Mouse (Mus musculus) layer of hippocampus, adult 9-11 months (tissue): Measurements from ENCODE around the gene Plekhh2.

Source experiments
- DNase-seq: peaks from one replicate; pipeline ENCODE4 v3.0.0; 2022

Gene Plekhh2

DNA sequence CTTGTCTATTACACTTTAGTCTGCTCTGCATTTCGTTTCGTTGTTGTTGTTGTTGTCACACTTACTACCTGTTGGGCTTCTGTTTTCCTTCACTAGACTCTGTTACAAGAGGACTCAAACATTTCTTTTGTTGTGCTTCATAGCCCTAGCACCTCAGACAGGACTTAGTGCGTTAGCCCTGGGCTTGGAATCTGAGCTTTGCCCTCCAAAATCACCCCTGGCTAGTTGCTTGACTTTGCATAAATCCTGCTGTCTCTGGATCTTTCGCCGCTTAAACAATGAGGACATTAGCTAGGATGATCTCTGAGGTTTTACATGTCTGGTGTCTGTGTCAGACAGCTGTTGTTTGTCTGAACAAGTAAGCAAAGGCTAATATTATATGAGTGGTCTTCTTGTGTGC is 62.2 kb downstream of the Plekhh2 start:
- no peak for DNase-seq

DNA sequence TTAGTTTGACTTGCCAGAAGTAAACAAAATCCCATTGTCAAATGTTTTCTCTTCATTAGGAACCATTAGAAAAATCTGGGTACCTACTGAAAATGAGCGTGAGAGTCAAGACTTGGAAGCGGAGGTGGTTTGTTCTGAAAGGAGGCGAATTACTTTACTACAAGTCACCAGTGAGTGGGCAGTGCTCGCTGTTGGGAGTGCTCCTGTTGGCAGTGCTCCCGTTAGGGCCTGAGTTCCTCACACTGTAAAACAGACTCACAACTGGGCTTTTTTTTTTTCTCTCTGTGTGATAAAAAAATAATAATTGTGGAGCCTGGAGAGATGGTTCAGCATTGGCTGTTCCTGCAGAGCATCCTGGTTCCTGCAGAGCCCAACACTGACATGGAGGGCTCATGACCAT is 63.4 kb downstream of the Plekhh2 start:
- DNase-seq, result no peak

DNA sequence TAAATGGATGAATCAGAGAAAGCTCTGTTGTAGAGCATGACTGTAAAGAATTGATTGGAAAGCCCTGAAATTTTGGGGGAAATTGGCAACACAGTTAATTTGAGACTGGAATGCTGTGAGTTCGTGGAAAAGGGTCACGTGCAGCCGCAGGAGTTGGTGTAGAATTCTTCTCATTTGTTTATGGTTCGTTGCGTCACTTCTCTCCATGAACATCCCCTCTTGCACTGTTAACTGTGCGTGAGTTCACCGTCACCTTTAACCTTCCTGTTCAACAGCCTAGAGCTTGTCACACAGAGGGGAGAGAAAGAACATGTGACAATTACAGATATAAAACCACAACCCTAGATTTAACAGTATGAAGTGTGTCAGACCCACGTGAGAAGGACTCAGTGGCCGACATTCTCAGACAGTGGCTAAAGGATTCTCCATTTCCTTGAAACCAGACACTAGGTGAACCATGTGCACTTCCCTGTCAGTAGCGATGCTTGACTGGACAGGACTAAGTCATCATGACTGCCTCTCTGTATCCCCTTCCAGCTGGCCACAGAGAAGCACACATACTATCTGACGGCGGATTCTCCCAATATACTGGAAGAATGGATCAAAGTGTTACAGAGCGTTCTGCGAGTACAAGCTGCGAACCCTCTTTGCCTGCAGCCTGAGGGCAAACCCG is 65.1 kb downstream of the Plekhh2 start:
- no peak for DNase-seq

DNA sequence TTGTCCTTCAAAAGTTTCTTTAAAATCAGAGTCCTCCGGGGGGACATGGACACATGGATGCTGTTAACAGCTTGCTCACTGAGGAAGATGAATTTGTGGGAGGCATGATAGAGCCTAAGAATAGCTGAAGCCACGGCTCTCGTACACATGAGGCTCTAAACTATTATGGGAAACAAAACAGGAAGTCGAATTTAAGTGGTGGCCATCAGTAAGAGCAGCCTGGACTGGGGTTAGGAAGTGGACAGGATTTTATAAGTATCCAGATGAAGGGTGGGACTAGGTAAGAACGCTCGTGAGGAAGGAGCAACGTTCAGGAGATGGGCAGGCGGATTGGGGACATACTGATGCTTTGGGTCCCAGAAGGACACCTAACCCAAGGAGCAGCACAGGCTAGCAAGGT is 67.6 kb downstream of the Plekhh2 start:
- no peak for DNase-seq

DNA sequence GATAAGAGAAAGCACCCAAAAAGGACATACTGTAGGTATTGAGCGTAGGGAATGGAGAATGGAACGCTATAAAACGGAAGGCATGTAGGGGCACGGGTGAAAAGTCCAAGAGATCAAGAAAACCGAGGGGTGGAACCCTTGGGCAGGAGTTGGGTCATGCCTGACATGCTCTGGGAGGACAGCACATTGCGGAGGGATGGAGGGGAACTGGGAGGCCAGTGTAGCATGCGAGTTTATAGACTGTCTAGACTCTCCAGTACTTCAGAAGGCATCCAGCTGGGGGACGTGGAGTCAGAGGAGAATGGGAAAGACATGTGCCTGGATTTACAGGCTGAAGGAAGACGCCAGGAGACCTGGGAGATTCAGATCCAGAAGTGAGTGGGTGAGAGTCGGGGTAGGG is 68.1 kb downstream of the Plekhh2 start:
- no peak for DNase-seq

DNA sequence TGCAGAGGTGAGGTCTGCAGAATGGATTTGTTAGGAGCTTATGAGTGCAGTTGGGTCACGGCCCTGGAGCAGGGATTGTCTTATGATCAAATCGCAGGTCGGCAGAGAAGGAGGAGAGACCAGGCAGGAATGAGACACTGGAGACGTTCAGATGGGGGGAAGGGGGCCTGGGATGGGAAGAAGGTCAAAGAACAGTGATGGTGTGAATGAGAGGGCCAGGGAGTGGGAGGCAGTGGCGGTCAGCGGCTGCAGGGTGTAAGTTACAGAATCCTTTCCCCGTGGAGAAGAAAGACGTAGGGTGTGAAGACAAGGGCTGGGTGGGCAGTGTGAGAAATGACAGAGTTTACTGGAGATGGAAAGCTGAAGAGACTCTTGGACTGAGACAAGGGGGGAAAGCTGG is 69.1 kb downstream of the Plekhh2 start:
- DNase-seq, result no peak

DNA sequence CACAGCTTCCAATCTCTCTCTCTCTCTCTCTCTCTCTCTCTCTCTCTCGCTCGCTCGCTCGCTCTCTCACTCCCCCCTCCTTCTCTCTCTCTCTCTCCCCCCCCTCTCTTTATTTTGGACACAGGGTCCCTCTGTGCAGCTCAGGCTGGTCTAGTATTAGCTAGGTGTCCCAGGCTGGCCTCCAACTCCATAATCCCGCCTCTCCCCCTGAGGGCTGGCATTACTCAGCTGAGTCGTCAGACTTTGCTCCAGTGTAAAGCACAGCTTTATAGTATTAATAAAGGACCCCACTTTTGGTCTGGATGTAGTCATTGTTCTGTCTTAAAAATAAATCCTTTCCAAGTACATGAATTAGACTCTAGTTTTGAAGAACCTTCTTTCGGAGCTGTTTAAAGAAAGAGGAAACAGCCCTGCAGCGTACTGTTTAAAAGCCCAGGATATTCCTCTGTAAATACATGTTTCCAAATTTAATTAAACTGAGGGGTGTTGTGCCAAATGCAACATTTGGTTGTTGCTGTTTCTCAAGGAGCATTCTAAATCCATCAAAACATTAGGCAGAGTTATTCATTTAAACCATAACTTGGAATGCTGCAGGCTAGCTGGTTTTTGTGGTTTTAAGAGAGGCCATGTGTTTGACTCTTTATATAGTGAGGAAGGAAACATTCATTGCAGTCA is 70.2 kb downstream of the Plekhh2 start:
- no peak for DNase-seq

DNA sequence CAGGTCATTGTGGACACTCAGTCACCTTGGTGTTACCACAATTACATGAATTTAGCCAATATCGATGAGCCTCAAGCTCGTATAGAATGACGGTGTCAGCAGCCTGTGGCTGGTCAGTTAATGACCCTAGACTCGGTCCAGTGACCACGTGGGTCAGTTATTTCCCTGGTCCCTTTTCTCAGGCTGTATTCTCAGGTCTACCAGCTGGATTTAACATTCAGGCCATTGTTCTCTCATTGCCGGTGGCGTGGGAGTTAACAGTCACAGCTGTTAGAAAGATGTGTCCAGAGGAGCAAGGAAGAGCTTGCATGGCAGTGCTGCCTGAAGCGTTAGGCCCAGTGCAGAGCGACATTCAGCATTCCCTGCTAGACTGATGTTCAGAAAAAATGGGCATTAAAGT is 72.4 kb downstream of the Plekhh2 start:
- DNase-seq, result no peak

DNA sequence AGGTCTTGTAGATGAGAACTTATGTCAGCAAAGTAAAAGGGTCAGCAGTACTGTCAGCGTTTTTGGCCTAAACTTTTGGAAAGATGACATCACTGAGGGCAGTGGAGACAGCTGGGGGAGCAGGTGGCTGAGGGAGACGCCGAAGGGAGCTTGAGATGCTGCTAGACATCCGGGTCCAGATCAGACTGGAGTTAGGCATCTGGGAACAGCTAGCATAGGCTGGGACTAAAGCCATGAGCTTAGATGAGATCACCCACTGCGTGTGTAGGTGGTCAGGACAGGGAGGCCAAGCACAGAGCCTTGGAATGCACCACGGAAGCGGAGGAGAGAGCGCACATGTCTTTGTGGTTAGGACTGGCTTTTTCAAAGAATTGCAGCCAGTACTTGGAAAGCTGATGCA is 73.4 kb downstream of the Plekhh2 start:
- DNase-seq, result peak; percentile 74

DNA sequence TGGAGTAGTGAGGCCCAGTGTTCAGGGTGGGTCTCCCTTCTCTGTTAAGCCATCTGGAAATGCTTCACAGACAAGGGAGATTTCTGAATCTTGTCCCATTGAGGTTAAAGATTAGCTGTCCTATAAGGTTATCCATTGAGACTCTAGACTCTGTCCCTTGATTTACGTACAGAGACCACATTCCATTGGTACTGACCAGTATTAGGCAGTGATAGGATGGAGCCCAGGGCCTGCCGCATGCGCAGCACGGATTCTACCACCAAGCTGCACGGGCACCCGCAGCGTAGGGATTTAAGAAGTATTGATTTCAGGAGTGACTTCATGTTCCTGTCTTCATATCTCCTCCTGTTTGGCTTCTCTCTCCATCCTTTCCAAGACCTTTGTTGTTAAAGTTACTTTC is 78.4 kb downstream of the Plekhh2 start:
- no peak for DNase-seq

DNA sequence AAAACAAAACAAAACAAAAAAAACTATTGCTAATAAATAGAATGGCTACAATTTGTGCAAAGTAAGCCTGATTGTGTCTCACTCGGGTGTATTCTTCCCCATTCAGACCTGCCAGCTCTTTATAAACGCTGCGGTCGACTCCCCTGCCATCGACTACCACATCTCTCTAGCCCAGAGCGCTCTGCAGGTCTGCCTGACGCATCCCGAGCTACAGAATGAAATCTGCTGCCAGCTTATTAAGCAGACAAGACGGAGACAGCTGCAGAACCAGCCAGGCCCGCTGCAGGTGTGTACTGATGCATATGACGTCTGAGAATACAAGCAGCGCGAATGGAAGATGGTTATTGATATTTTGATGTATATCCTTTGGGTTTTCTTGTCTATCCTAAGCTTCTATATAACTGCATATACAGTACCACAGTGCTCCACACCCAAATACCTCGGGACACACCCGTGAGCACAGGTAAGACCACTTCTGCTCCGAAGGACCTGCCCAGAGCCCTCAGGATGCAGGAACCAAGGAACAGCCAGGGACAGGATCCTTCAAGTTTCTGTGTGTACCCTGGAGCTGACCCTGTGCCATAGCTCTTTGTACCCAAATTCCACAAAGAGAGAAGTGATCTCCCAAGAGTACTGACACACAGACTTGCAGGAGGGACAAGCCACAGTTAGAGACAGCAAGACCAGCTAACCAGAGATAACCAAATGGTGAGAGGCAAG is 79.9 kb downstream of the Plekhh2 start:
- DNase-seq, result no peak

DNA sequence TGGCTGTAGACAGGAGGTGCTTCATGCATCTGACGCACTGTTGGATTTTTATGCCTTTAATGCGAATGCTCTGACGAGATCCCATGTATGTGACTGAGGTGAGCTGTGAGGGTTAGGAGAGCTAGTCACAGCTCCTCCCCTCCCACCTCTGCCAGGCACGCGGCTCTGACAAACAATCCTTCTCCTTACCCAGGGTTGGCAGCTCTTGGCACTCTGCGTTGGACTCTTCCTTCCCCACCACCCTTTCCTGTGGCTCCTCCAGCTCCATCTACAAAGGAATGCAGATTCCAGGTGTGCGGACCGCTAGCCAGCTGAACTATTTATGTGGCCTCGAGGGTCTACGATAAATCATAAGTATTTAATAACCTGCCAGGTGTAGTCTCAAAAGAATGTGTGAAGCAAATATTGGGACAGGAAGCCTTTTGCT is 84.3 kb downstream of the Plekhh2 start:
- no peak for DNase-seq

DNA sequence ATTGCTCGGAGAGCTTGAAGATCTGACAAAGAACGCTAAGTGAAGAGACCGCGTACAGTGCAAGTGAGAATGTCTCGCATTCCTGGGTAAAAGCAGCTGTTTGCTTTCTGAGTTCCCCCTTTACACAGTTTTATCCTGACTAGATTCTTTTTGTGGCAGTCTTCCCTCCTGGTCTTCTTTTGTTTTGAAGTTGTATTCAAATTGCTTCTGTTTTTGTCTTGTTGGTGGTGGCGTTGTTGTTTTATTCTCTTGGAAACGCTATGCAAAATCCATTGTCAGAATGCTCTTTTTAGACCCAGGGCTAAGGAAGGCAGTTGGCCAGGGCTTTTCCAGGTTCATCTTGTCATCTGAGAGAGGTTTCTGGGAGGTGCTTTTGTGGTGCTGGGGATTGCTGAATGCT is 84.8 kb downstream of the Plekhh2 start:
- DNase-seq, result no peak

DNA sequence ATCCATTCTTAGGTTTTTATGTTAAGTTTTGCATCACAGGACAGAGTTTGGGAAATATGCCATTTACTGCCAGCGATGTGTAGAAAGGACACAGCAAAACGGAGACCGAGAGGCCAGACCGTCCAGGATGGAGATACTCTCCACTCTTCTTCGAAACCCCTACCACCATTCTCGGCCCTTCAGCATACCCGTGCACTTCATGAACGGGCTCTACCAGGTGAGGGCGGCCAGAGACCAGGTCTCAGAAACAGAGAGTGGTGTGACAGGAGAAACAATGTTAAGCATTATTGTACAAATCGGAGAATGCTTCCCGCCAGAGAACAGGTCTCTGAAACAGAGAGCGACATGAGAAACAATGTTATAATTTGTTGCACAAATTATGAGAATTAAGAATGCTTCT is 86.2 kb downstream of the Plekhh2 start:
- DNase-seq, result no peak

DNA sequence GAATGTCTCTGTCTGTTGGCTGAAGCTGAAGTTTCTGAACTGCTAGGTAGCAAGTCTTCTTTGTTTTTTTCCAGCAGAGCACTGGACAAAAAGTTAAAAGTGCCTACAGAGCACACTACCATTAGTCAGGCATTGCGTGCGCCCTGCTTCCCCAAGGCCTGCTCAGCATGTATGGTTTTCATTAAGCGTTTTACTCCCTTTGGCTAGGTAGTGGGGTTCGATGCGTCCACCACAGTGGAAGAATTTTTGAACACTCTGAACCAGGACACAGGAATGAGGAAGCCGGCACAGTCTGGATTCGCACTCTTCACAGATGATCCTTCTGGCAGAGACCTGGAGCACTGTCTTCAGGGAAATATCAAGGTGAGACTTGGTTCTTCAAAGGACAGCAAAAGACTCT is 87.2 kb downstream of the Plekhh2 start:
- no peak for DNase-seq

DNA sequence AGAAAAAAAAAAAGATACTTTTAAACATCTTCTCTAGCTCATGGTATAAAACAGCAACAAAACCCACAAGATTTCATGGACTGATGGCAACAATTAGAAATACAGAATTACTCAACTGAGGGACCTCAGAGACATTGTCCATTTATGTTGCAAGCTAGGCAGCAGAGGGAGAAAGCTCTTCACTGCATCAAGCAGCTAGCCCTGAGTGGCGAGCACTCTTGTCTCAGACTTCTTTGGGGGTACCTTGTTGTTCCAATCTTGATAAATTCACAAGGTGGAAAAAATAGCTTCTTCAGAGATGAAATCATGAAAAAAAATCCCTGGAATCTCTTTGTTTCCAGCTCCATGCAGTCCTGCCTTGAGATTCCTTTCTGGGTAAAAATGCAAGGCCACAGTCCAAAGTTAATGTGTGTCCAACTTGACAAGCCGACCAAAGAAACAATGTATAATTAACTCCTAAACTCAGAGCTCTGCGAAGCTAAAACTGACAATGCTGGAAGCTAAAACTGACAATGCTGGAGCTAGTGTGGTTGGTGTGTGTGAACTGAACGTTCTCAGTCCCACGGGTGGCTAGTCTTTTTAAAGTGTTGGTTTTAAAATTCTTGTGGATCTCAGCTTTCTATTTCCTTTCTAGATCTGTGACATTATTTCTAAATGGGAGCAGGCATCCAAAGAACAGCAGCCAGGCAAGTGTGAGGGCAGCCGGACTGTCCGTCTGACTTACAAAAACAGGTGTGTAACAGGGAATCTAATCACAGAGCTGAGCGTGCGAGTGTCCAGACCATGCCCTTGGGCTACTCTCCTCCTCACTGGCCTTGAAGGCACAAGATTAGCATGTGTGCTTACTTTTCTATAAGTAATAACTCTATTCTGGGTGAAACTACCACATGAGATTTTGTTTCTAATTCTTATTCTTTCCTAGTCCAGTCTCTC is 88.6 kb downstream of the Plekhh2 start:
- DNase-seq, result no peak

DNA sequence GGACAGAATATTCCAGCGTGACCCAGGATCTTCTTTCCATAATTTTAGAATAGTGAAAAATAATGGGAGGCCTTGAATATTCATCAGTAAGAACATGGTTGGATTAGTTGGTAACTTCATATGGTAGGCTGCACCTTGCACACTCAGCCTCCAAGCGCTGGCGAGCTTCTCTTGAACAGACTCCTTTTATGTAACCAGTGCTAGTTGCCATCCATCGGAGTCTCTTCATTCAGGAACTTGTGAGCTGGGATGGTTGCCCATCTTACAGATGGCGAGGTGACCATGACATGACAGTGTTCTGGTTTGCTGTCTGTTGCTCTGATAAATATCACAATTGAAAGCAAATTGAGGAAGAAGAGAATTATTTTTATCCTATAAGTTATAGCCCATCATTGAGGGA is 90.1 kb downstream of the Plekhh2 start:
- peak; percentile 49 for DNase-seq

DNA sequence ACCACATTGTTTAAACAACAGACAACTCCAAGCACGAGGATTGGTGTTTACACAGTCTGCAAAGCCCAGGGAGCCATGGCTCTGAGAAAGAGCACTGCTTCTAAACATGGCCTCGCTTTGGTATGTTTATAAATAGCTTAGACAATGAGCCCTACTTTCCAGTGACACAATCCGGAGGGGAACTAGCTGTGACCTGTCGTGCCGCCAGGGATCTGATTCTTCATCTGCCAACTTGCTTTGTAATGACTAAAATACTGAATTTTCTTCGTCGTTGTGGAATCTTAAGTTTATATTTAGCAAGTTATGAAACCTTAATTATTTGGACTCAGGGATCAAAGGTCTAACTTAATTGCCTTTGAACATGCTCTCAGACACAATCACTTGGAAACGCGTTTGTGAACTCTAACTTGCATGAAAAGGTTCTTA is 91.5 kb downstream of the Plekhh2 start:
- DNase-seq, result no peak

DNA sequence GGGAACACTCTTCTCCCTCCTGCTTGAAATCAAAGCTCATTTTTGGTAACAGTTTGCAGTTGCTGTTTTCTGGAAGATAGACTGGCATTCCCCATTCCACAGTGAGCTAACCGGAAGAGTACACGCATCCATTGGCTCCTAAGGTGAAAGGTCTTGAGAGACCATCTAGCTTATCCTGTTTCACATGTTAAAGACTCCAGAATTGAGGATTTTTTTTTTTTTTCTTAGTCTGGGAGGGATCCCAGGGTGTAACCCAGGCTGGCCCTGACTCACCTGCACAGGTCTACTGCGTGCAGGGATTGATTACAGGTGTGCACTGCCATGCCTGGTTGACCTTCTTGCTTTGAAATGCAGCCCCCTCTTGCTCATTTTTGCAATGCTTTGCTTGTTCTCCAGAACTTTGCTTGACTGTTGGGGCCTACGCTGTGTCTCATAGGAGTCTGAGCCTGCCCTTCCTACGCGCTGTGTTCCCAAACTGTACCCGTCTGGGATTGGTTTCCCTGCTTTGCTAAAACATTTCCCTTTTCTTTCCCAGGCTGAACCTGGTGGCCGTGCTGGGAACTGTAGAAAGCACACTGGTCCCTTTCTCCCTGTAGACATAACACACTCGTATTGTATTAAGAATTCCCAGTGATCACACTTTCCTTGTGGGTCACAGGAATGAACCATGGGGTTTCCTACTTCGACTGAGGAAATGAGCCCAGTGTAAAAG is 92.2 kb downstream of the Plekhh2 start:
- no peak for DNase-seq

DNA sequence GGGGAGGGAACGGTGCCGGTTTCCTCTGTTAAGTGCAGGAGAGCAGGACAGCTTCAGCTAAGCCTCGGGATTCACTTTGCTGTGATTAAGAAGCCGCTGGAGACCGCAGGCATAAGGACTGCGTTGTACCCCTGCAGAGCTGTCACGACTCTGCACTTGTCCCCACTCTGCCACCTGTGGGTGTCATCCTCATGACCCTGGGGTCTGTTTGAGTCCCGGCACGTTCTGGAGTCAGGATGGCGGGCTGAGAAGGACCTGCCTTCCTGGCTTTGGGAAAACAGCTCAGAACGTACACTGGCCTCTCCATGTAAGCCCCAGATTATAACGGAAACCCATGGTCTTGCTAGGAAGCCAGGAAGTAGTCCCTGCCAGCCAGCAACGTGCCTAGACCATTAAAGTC is 95.3 kb downstream of the Plekhh2 start:
- DNase-seq, result no peak

DNA sequence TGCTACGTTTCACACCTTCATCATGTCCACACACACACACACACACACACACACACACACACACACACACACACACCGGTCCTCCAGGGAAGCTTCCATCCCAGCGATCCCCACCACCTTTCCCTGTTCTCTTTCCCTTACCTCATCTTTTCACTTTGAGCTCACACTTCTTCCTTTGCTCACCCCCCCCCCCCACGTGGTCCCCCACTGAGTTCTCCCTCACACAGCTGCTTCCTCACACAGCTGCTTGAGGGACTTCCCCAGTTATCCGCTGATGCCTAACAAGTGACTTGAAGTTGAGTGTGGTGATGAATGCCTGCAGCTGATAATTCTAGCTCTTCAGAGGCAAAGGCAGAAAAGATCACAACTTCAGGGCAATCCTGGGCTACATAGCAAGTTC is 95.9 kb downstream of the Plekhh2 start:
- DNase-seq, result no peak

DNA sequence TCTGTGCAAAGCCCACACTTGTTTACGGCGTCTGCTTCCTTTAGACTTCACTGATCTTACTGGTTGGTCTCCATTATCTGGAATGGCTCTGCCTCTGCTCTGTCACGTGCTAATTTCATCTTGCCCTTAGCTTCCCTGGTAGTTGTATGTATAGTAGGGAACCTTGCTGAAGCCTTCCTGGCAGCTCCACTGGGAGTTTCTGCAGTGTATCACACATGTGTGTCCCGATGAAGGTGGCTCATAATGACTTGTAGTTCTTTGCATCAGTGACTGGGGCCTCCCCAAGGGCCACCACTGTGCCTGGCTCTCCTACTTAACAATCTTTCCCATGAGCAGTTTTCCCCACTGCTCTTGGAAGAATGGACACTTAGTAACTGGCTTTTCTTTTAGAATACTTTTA is 96.9 kb downstream of the Plekhh2 start:
- no peak for DNase-seq

DNA sequence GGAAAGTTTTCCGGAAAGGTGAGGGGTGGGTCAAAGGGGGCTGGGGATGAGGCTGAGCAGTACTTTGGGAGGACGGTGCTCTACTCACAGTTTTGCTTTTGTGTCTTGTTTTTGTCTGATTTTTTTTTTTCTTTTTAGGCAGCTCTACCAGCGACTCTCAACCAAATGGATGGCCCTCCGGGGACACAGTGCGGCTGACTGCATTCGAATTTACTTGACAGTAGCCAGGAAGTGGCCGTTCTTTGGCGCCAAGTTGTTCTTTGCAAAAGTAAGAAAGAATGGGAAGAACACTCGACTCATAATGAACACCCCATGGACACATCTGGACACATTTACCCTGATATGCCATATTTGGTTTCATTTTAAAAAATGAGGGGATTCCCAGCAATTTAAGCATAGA is 99.8 kb downstream of the Plekhh2 start:
- DNase-seq, result no peak
